In genomic region chr8:111056158-111056663, GRCm38 (mm10) we compare ENCODE assay signal across 8 mouse cellular contexts. TPM values are rescaled to one million over a fixed set of nuclear protein-coding genes. Genes with fewer than 3 reads are reported as not detected.
A peak's percentile ranks its signal among the peaks of the same experiment; 100 is the strongest.
DNase-seq lines count a peak whose midpoint lies in the region; ATAC-seq and TF ChIP-seq lines count a peak whose summit lies in the region.

Gene Exosc6 (plus strand): TSS chr8:111056339.

- peak within 1 kb of the TSS; percentile 91 for H3K27ac ChIP-seq in ES-E14 (ENCODE audit: insufficient read depth, low read depth, low read length, poor library complexity, severe bottlenecking)
- peak within 1 kb of the TSS; percentile 58 for H3K27ac ChIP-seq in forebrain, embryonic 16.5 days (ENCODE audit: low read length)
- peak within 1 kb of the TSS; percentile 86 for H3K27ac ChIP-seq in lung, embryonic 15.5 days

- peak within 1 kb of the TSS; percentile 98 for H3K4me2 ChIP-seq in forebrain, embryonic 16.5 days (ENCODE audit: low read length)
- H3K4me2 ChIP-seq in lung, embryonic 15.5 days = peak within 1 kb of the TSS; percentile 81

- no peaks in the 10 kb centered on the region for H3K9me3 ChIP-seq in ES-E14 (ENCODE audit: control insufficient read depth, insufficient read depth, low read depth, low read length)
- no peaks in the 10 kb centered on the region for H3K9me3 ChIP-seq in forebrain, embryonic 16.5 days (ENCODE audit: control insufficient read depth, low read length)
- H3K9me3 ChIP-seq in lung, embryonic 15.5 days = no peaks in the 10 kb centered on the region

- H3K9ac ChIP-seq in ES-E14 (ENCODE audit: insufficient read depth, low read depth, low read length, poor library complexity, severe bottlenecking) = peak within 1 kb of the TSS; percentile 99
- peak within 1 kb of the TSS; percentile 74 for H3K9ac ChIP-seq in forebrain, embryonic 16.5 days (replicated peaks; ENCODE audit: low read depth, low read length)
- H3K9ac ChIP-seq in lung, embryonic 15.5 days = peak within 1 kb of the TSS; percentile 86

- peaks cover 48% of the 10 kb centered on the region for H3K36me3 ChIP-seq in ES-E14 (ENCODE audit: control insufficient read depth, insufficient read depth, low read length, poor library complexity, severe bottlenecking)
- H3K36me3 ChIP-seq in forebrain, embryonic 16.5 days (ENCODE audit: control insufficient read depth, insufficient read depth) = peaks cover 18% of the 10 kb centered on the region
- H3K36me3 ChIP-seq in lung, embryonic 15.5 days = peaks cover 47% of the 10 kb centered on the region

- WGBS in forebrain, embryonic 16.5 days = under 1% methylated on average over 49 of the region's 68 CpGs
- under 1% methylated on average over 67 of the region's 68 CpGs for WGBS in lung, embryonic 15.5 days

- in situ Hi-C loops in ES-E14 (cut with MboI; ENCODE audit: low sequenced_read_pairs in 2 of 2, unreplicated experiment in 2 of 2) = no loop called here

- peak within 1 kb of the TSS; percentile 90 to 94 for H3K4me3 ChIP-seq in ES-E14 (ENCODE audit: insufficient read depth in 1 of 2, low read depth in 1 of 2, low read length in 2 of 2, poor library complexity in 1 of 2, severe bottlenecking in 1 of 2)
- peak within 1 kb of the TSS; percentile 76 for H3K4me3 ChIP-seq in forebrain, embryonic 16.5 days (replicated peaks; ENCODE audit: low read length)
- H3K4me3 ChIP-seq in lung, embryonic 15.5 days = peak within 1 kb of the TSS; percentile 70

- peak; percentile 92 for DNase-seq in ES-E14 (ENCODE audit: low read depth, low spot score)
- peak; percentile 91 for DNase-seq in cerebellum, adult 11-12 months
- DNase-seq in heart, postnatal 4 days = peak; percentile 92
- peak; percentile 82 to 91 for DNase-seq in layer of hippocampus, adult 8-10 months (ENCODE audit: low spot score in 2 of 2)
- peak; percentile 86 for DNase-seq in ovary, adult 18-20 months (ENCODE audit: low spot score)
- peak; percentile 95 for DNase-seq in thymus, postnatal 0 days (ENCODE audit: low spot score)

- no peaks in the 10 kb centered on the region for H3K27me3 ChIP-seq in forebrain, embryonic 16.5 days (replicated peaks; ENCODE audit: control insufficient read depth, insufficient read depth, low read length)
- H3K27me3 ChIP-seq in lung, embryonic 15.5 days = no peaks in the 10 kb centered on the region

- ATAC-seq in forebrain, embryonic 16.5 days = peak; percentile 98
- ATAC-seq in lung, embryonic 15.5 days (ENCODE audit: borderline replicate concordance, extremely low read depth, low FRiP score, low TSS enrichment) = peak; percentile 93

- peaks cover 0 to 9% of the 10 kb centered on the region in 2 experiments; a peak in 1 of 4 replicates for H3K4me1 ChIP-seq in ES-E14 (ENCODE audit: control insufficient read depth in 2 of 2, insufficient read depth in 2 of 2, low read length in 2 of 2, poor library complexity in 1 of 2)
- H3K4me1 ChIP-seq in forebrain, embryonic 16.5 days (replicated peaks; ENCODE audit: control insufficient read depth, insufficient read depth, low read length) = peaks cover 18% of the 10 kb centered on the region
- H3K4me1 ChIP-seq in lung, embryonic 15.5 days = peaks cover 15% of the 10 kb centered on the region

TF ChIP-seq in ES-E14, 5 proteins besides CTCF, POLR2A, EP300 and RAD21:
- TF ChIP-seq ZNF384 (IDR thresholded peaks at IDR 0.05; ENCODE audit: low read depth, low read length) (no peak), ZC3H11A (IDR thresholded peaks at IDR 0.05; ENCODE audit: borderline replicate concordance, low read depth, low read length) (no peak), HCFC1 (IDR thresholded peaks at IDR 0.05; ENCODE audit: borderline replicate concordance, insufficient read depth, low read length) (peak; percentile 77; the same call in 1 of the 2 replicates), CHD2 (IDR thresholded peaks at IDR 0.05; ENCODE audit: low read depth, low read length) (no peak)

RNA-seq across cellular contexts. Expression of gene Exosc6, which starts in this region (rescaled TPM):
- total RNA-seq in ES-E14 (2012; rRNA removed) = 2.6 TPM in 1 of 2 replicates, not detected in the other
- not detected in 2 replicates for polyA plus RNA-seq in forebrain, embryonic 16.5 days (2015; fragmentation: Nextera tagmentation; extraction: Ambion mirVana)
- not detected for total RNA-seq in heart, postnatal 4 days (2021)
- total RNA-seq in layer of hippocampus, adult 8-10 months (2022) = not detected
- 14.4 and 14.5 TPM in 2 replicates for polyA plus RNA-seq in lung, embryonic 15.5 days (2015; fragmentation: Nextera tagmentation; extraction: Ambion mirVana)
- 32.3 and 36.7 TPM in 2 replicates for polyA plus RNA-seq in thymus, postnatal 0 days (2015; fragmentation: Nextera tagmentation; extraction: Ambion mirVana)

Comparison
In these comparisons a context has a peak if more than half of its experiments do, and no peak if none do; other contexts are left out.
1. Peak in every context shown above with its lines: DNase-seq, ATAC-seq, H3K4me3 ChIP-seq and H3K27ac ChIP-seq.
2. RNA of gene Exosc6 (polyA plus RNA-seq): 32.3 to 36.7 TPM in thymus, postnatal 0 days and 14.4 to 14.5 TPM in lung, embryonic 15.5 days; not detected in forebrain, embryonic 16.5 days; every median in the first group is over 10 times any median in the second.
3. Peak in ATAC-seq, H3K4me3 ChIP-seq, H3K27ac ChIP-seq, H3K9ac ChIP-seq and H3K4me2 ChIP-seq in forebrain, embryonic 16.5 days; RNA of the gene not detected or under 1 TPM.
4. Peak in DNase-seq in heart, postnatal 4 days; RNA of the gene not detected or under 1 TPM.
5. Peak in DNase-seq in layer of hippocampus, adult 8-10 months; RNA of the gene not detected or under 1 TPM.